Mouse (Mus musculus) neural tube, postnatal 0 days (tissue): ENCODE results near the gene Spib. TPM values are rescaled to one million over a fixed set of nuclear protein-coding genes. Genes with fewer than 3 reads are reported as not detected.

Source experiments
- microRNA-seq: library from miRNA; unstranded; fragments of <30 nt; microRNA quantifications from one replicate; pipeline ENCODE4, GENCODE M21; 2016
- polyA plus RNA-seq: library from polyadenylated mRNA; unstranded; fragments of >200 nt; fragmentation: Nextera tagmentation; extraction: Ambion mirVana; gene quantifications from 2 replicates; pipeline ENCODE4 v1.2.1, GENCODE M21; 2015

Spib gene
- polyA plus RNA-seq: 0.32 TPM in 1 of 2 replicates, not detected in the other

DNA sequence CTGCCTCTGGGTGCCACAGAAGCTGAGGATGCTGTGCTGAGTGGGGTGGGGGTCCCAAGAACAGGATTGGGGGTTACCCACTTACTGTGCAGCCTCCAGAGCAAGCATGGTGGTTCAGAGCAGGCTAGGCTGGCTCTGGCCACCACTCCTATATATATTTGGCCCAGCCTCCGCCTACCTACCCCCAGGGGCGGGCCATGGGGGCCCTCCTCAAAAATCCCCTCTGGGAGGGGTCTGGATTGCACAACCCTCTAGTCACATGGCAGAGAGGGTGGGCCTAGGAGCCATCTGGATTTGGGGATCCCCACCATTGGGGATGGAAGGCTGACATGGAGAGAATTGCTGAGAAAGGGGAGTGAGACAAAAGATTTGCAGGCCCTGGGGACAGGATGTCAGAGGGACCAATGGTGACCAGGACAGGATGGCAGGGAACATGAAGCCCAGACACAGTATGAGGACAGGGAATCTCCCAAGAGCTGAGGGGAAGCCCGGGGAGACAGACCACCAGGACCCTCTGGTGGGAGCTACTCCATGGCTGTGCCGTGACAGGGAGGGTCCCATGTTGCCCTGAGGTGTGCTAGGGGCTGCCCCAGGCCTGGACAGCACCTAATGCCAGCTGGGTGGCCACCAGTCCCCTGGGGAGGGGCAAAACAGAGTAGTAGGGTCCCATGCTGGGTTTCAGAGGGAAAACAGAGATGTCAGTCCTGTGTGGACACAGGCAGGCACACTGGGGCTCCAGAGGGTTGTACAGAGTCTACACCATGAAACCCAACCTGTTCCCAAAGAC is at the start of gene Spib:
Gene Spib (minus strand): TSS at position 126 of the 787 bp plus-strand sequence.

DNA sequence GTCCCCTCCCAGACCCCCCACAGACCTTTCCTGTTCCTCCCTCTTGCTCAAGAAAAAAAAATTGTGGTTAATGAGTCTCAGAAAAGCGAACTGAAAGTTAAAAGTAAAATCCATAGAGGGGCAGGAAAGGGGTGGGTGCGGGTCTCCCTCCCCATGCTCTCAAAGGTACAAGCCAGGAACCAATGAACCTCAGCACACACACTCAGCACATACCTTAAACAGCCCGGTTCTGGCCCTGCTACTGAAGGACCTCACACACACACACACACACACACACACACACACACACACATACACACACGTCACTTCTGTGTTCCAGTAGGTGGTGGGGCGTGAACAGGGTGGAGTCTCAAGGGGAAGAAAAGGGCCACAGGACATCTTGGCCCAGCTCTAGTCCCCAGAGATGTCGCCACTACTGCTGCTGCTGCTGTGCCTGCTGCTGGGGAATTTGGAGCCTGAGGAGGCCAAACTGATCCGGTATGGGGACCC is 40.4 kb upstream of the Spib start, which contains the start of gene Napsa:
Gene Napsa (plus strand): TSS at position 168 of the 489 bp plus-strand sequence.

DNA sequence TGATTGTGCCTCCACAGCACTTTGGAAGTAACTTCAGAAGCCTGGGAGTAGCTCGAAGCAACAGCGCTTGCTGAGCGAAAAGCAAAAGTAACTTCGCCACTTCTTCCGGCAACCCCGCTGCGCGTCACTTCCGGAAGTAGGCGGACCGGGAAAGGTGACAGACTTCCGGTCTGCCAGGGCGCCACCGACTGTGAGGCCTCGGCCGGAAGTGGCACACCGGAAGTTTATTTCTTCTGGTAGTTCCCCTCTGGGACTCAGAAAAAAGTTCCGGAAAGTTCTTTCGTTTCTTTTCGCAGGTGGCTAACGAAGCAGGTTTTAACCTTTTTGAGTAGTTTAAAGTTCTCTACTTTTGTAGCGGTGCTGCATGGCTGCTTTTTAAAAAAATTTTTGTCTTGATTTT is 22.0 kb upstream of the Spib start, which contains the start of gene Nr1h2:
Gene Nr1h2 (minus strand): TSS at position 126 of the 400 bp plus-strand sequence.

DNA sequence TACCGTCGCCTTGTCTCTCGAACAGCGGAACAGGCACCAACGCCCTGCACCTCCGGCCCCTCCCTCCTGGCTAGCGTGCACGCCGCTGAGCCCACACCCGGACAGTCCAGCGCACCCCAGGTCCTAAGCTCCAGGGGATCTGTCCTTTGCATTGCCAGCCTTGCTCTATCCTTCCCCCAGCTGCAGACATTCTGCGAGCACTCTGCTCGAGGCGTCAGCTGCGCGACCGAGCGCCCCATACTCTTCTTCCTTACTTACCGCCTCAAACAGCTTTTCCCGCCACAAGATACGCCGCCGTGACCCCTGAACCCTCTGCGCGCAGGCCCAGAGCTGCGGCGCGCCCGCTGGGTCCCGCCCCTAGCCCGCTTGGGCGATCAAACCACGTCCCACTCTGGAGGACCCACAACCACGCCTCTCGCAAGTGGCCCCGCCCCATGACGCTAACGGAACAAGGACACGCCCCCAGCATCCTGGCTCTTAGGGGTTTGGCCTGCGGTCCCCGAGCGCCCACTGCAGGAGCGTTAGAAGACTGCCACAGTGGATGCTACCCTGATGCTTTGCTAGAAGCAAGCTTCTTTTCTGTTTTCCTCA is 16.7 kb upstream of the Spib start, which contains the start of gene Pold1:
Gene Pold1 (minus strand): TSS at position 353 of the 591 bp plus-strand sequence.

DNA sequence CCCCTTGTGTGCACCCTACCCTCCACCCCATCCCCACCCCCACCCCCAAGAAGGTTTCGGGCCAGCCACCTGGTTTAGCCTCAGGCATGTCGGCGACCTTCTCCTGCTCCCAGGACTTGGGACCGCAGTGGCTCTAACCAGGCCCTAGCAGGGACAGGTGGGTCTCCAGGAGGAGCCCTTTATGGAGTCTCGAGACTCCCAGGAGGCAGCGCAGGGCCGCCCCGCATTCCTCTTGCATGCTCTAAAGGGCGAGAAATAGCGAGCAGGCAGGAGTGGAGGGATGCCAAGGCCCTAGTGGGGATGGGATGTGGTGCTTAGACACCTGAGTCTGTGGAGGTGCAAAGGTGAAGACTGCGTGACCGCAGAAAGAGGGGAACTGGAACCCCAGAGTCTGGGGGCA is 7.4 kb downstream of the Spib start, which contains the start of gene Mybpc2:
Gene Mybpc2 (minus strand): TSS at position 155 of the 400 bp plus-strand sequence.

DNA sequence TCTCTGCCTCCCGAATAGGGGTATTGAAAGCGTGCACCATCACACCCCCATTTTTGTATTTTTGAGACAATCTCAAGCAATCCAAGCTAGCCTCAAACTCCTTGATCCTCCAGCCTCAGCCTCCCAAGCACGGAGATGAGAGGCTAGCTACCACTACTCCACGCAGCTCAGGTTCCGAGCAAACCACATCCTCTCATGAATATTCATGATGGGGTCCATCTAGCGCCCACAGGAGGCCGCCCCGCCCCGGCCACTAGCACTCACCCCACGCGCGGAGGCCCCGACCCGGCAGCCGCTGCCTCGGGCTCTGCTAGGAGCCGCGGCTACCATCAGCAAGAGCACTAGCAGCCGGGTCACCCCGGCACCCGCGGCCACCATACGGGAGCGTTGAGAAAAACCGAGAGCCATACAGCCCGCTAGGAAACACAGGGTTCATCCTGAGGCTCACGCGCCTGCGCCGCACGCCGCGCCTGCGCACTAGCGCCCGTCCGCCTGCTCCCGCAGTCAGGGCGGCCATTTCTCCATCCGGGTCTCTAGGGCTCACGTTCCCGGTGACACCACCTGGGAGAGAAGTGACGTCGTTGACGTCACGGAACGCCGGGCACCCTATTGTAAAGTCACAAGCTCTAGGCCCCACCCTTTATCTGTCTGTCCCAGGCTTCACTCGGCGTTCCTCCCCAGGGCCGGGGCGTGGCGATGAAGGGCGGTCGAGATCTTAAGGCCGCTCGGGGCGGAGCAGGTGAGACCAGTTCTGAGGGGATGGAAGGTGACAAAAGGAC is 35.7 kb downstream of the Spib start, which contains the start of the genes Emc10 and Fam71e1:
Gene Emc10 (minus strand): TSS at position 538 of the 779 bp plus-strand sequence.
Gene Fam71e1 (plus strand): TSS at position 590 of the 779 bp plus-strand sequence.

Small RNA genes lying within 50 kb of the gene (microRNA-seq; reads per million reads assigned to microRNA genes)
- gene Mir7053: not detected

Other genes with a start within 250 kb of the Spib start
- gene Clec11a, start 225.2 kb downstream of the Spib start, polyA plus RNA-seq: 5.7 and 7.1 TPM in 2 replicates
- 52.8 and 59.3 TPM in 2 replicates for gene Shank1, start 221.8 kb downstream of the Spib start, polyA plus RNA-seq
- 100 and 108 TPM in 2 replicates for gene Syt3, start 148.0 kb downstream of the Spib start, polyA plus RNA-seq
- gene 1700008O03Rik, start 146.3 kb downstream of the Spib start, polyA plus RNA-seq: 4.4 and 6.2 TPM in 2 replicates
- gene Lrrc4b, start 103.1 kb downstream of the Spib start, polyA plus RNA-seq: 27.6 and 27.7 TPM in 2 replicates
- gene Aspdh, start 66.7 kb downstream of the Spib start, polyA plus RNA-seq: 1.8 and 2.4 TPM in 2 replicates
- 37.0 and 40.2 TPM in 2 replicates for gene Josd2, start 64.1 kb downstream of the Spib start, polyA plus RNA-seq
- gene Emc10, start 35.5 kb downstream of the Spib start, polyA plus RNA-seq: 183 and 194 TPM in 2 replicates
- gene Fam71e1, start 35.5 kb downstream of the Spib start, polyA plus RNA-seq: 21.1 and 31.4 TPM in 2 replicates
- gene Mybpc2, start 7.4 kb downstream of the Spib start, polyA plus RNA-seq: 0.20 and 0.36 TPM in 2 replicates
- gene Pold1, start 16.8 kb upstream of the Spib start, polyA plus RNA-seq: 9.2 and 10.7 TPM in 2 replicates
- 47.5 and 53.6 TPM in 2 replicates for gene Nr1h2, start 21.9 kb upstream of the Spib start, polyA plus RNA-seq
- 0.62 and 1.2 TPM in 2 replicates for gene Napsa, start 40.3 kb upstream of the Spib start, polyA plus RNA-seq
- gene Kcnc3, start 58.6 kb upstream of the Spib start, polyA plus RNA-seq: 11.6 and 11.9 TPM in 2 replicates
- gene Myh14, start 138.8 kb upstream of the Spib start, polyA plus RNA-seq: 9.5 and 11.4 TPM in 2 replicates
- gene Izumo2, start 176.7 kb upstream of the Spib start, polyA plus RNA-seq: not detected in 2 replicates
- gene Vrk3, start 216.3 kb upstream of the Spib start, polyA plus RNA-seq: 26.6 and 27.4 TPM in 2 replicates
- gene Zfp473, start 219.0 kb upstream of the Spib start, polyA plus RNA-seq: 0.77 and 0.92 TPM in 2 replicates